Mouse (Mus musculus): ENCODE measurements around the gene Muc3a. TPM values are rescaled to one million over a fixed set of nuclear protein-coding genes. Genes with fewer than 3 reads are reported as not detected.

Muc3a gene
- total and polyA plus RNA-seq, 2 experiments from 2014 or later: 0.49 TPM; not detected in 1

DNA sequence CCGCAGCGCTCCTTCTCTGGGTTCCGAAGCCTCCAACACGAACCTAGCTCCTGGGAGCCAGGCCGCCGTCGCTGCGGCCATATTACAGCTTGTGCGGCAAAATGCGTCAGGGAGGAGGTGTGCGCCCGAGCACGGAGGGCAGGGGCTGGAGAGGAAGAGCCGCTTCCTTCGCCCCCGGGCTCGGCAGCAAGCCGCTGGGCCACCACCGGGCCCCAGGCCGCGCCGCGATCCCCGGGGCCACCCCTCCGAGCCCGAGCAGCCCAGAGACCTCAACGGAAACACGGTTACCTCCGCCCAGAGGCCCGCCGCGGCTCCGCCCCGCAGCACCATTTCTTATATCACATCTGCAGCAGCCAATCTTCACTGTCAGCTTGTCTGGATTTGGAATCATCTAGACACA, 22.9 kb downstream of the Muc3a start:
- Histone ChIP-seq H3K4me1 (ENCODE audit: insufficient read depth, low read length) (no peaks in the 10 kb centered on the region), H3K4me3 (ENCODE audit: low read length) (peak overlapping the region; percentile 42), H3K36me3 (ENCODE audit: insufficient read depth, low read length) (no peaks in the 10 kb centered on the region), H3K27me3 (ENCODE audit: insufficient read depth, low read length) (no peaks in the 10 kb centered on the region), H3K9me3 (ENCODE audit: low read length) (no peaks in the 10 kb centered on the region), H3K4me2 (ENCODE audit: low read depth, low read length) (peak overlapping the region; percentile 71), H3K27ac (0 out of 2 replicates have a peak overlapping the region, but pooled peaks have one; percentile 11), H3K9ac (replicated peaks; ENCODE audit: low read length) (peak overlapping the region; percentile 57)
- ATAC-seq (no peak), DNase-seq (ENCODE audit: low spot score) (peak; percentile 19)
- WGBS: 3% methylated on average over 29 of the region's 34 CpGs
- TF ChIP-seq CTCF (IDR thresholded peaks at IDR 0.05; ENCODE audit: low read depth): no peak

DNA sequence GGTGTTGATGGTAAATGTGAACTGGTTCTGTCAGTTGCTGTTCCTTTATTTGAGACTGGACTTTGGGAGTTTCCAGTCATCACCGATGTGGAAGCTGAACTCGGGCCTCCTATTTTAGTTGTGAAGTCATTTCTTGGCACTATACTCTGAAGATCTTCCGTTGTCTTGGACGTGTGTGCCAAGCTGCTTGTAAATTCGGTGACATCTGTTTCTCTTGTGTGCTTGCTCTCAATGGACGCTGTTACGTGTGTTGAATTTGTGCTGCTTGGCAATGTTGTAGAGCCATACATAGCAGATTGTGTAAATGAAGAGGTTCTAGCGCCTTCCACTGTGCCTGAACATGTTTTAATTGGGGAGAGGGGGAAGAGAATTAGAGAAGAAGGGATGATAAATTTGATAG, 26.8 kb downstream of the Muc3a start:
- no peak overlapping the region for H3K4me3 ChIP-seq (ENCODE audit: low read length)
- 65% methylated on average over 8 of the region's 8 CpGs for WGBS
- H3K27me3 ChIP-seq (ENCODE audit: insufficient read depth, low read length): no peaks in the 10 kb centered on the region
- H3K9me3 ChIP-seq (ENCODE audit: low read length): no peaks in the 10 kb centered on the region
- DNase-seq (ENCODE audit: low spot score) (peak; percentile 10), ATAC-seq (no peak)
- no peak for TF ChIP-seq CTCF (IDR thresholded peaks at IDR 0.05; ENCODE audit: low read depth)
- H3K4me2 ChIP-seq (ENCODE audit: low read depth, low read length): no peak overlapping the region
- no peaks in the 10 kb centered on the region for H3K4me1 ChIP-seq (ENCODE audit: insufficient read depth, low read length)
- no peak overlapping the region for H3K27ac ChIP-seq
- no peaks in the 10 kb centered on the region for H3K36me3 ChIP-seq (ENCODE audit: insufficient read depth, low read length)
- no peak overlapping the region for H3K9ac ChIP-seq (replicated peaks; ENCODE audit: low read length)

DNA sequence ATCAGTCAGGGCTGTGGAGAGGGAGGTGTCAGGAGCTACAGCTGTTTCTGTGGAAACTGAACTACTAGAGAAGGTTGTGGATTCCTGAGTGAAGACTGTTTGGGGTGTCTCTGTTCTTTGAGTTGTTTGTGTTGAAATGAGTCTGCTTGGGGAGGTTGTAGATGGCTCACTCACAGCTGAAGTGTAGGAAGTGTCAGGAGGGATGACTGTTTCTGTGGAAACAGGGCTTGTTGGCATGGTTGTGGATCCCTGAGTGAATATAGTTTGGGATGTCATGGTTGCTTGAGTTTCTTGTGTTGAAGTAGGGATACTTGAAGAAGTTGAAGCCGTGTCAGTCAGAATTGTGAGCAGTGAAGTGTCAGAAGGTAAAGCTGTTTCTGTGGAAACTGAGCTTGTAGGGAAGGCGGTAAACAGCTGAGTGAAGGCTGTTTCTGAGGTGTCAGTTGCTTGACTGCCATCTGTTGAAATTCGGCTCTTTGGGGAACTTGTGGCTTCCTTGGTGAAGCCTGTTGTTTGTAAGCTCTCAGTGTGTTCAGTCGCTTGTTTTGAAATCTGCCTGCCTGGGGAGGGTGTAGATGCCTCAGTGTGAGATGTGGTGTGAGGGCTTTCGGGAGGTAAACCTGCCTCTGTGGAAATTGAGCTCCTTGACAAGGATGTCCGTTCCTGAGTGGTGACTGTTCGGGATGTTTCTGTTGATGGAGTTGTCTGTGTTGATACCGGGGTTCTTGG, 32.4 kb downstream of the Muc3a start:
- Histone ChIP-seq H3K9ac (replicated peaks; ENCODE audit: low read length) (no peak overlapping the region), H3K36me3 (ENCODE audit: insufficient read depth, low read length) (no peaks in the 10 kb centered on the region), H3K27ac (no peak overlapping the region), H3K27me3 (ENCODE audit: insufficient read depth, low read length) (no peaks in the 10 kb centered on the region), H3K4me2 (ENCODE audit: low read depth, low read length) (no peak overlapping the region), H3K4me1 (ENCODE audit: insufficient read depth, low read length) (no peaks in the 10 kb centered on the region), H3K9me3 (ENCODE audit: low read length) (0 out of 2 replicates have a peak, but pooled peaks cover 11% of the 10 kb centered on the region), H3K4me3 (ENCODE audit: low read length) (no peak overlapping the region)
- DNase-seq (ENCODE audit: low spot score) (no peak), ATAC-seq (no peak)
- no peak for TF ChIP-seq CTCF (IDR thresholded peaks at IDR 0.05; ENCODE audit: low read depth)
- 78% methylated on average over 8 of the region's 8 CpGs for WGBS

DNA sequence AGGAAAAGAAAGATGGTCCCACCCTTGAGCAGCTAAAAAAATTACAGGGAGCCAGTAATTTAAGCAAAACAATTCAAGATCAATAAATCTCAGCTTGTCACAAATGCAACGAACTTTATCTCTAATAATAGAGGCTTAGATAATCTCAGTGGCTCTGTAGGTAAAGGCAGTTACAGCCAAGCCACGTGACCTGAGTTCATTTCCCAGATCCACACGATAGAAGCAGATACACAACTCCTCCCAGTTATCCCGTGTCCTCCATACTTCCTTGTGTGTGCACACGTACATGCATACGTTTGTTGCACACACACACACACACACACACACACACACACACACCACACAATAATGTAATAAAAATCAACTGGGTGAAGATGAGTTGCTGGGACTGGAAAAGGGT, 38.2 kb downstream of the Muc3a start:
- no peaks in the 10 kb centered on the region for H3K4me1 ChIP-seq (ENCODE audit: insufficient read depth, low read length)
- ATAC-seq (no peak), DNase-seq (ENCODE audit: low spot score) (no peak)
- no peak overlapping the region for H3K4me3 ChIP-seq (ENCODE audit: low read length)
- H3K27ac ChIP-seq: no peak overlapping the region
- H3K27me3 ChIP-seq (ENCODE audit: insufficient read depth, low read length): no peaks in the 10 kb centered on the region
- TF ChIP-seq CTCF (IDR thresholded peaks at IDR 0.05; ENCODE audit: low read depth): no peak
- 79% methylated on average over 6 of the region's 6 CpGs for WGBS
- H3K9me3 ChIP-seq (ENCODE audit: low read length): 0 out of 2 replicates have a peak, but pooled peaks cover under 1% of the 10 kb centered on the region
- no peaks in the 10 kb centered on the region for H3K36me3 ChIP-seq (ENCODE audit: insufficient read depth, low read length)
- no peak overlapping the region for H3K9ac ChIP-seq (replicated peaks; ENCODE audit: low read length)
- H3K4me2 ChIP-seq (ENCODE audit: low read depth, low read length): no peak overlapping the region

DNA sequence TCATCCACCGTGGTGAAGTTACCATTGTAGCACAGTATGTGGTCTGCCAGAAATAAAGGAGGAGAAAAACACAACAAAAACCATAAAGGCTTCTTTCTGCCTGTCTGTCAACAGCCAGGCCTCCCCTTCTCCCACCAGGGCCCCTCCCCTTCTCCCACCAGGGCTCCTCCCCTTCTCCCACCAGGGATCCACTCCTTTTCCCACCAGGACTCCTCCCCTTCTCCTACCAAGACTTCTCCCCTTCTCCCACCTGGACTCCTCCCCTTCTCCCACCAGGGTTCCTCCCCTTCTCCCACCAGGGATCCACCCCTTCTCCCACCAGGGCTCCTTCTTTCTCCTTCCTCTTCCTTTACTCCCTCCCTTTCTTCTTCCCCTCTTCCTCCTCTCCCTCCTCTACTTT, 39.6 kb downstream of the Muc3a start:
- Histone ChIP-seq H3K4me2 (ENCODE audit: low read depth, low read length) (no peak overlapping the region), H3K4me3 (ENCODE audit: low read length) (no peak overlapping the region), H3K4me1 (ENCODE audit: insufficient read depth, low read length) (no peaks in the 10 kb centered on the region), H3K36me3 (ENCODE audit: insufficient read depth, low read length) (no peaks in the 10 kb centered on the region), H3K9me3 (ENCODE audit: low read length) (no peaks in the 10 kb centered on the region), H3K9ac (replicated peaks; ENCODE audit: low read length) (no peak overlapping the region), H3K27ac (no peak overlapping the region), H3K27me3 (ENCODE audit: insufficient read depth, low read length) (no peaks in the 10 kb centered on the region)
- 0% methylated on average over 1 of the region's 1 CpGs for WGBS
- no peak for ATAC-seq
- TF ChIP-seq CTCF (IDR thresholded peaks at IDR 0.05; ENCODE audit: low read depth): no peak
- DNase-seq (ENCODE audit: low spot score): no peak

DNA sequence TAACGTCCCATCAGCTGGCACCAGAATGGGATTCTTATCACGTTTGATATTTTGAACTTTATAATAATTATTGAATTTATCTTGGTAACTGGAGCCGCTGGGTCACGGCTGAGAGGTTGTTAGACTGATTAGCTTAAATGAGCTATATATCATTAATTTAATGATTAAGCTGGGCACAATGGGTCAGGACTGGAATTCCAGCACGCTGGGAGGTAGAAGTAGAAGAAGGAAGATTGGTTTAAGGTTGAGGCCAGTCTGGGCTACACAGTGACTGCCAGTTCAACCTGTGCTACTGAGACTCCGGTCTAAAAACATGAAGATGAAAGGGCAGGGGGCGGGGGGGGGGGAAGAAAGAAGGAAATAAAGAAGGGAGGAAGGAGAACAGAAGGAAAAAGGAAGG, 40.7 kb downstream of the Muc3a start:
- no peak for ATAC-seq
- Histone ChIP-seq H3K9ac (replicated peaks; ENCODE audit: low read length) (no peak overlapping the region), H3K27me3 (ENCODE audit: insufficient read depth, low read length) (no peaks in the 10 kb centered on the region), H3K36me3 (ENCODE audit: insufficient read depth, low read length) (no peaks in the 10 kb centered on the region), H3K4me3 (ENCODE audit: low read length) (no peak overlapping the region), H3K9me3 (ENCODE audit: low read length) (no peaks in the 10 kb centered on the region), H3K4me2 (ENCODE audit: low read depth, low read length) (no peak overlapping the region), H3K27ac (no peak overlapping the region), H3K4me1 (ENCODE audit: insufficient read depth, low read length) (no peaks in the 10 kb centered on the region)
- TF ChIP-seq CTCF (IDR thresholded peaks at IDR 0.05; ENCODE audit: low read depth): no peak
- no peak for DNase-seq (ENCODE audit: low spot score)
- WGBS: 67% methylated on average over 7 of the region's 7 CpGs

DNA sequence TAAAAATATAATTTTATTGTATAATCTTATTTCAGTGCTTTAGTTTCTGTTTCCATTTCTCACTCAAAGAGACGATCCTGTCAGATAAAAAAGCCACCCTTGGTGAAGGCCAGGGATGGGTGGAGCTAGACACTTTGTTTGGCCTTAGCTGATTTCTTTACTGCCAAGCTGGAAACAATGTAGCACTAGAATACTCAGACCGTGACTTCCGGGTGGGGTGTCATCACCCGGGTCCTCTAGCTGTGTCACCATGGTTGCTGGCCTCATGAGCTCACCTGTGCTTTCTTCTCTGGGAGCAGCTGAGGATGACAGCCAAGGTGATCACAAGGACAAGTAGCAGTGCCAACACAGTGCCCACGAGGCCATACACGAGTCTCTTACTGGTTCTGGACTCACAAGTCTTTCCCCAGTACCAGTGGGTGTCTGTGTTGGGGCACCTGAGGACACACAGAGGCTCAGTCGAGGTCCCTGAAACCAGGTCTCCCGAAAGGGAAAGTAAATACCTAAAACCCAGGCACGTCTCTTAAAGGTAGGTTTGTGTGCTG, 41.3 kb downstream of the Muc3a start:
- no peak overlapping the region for H3K4me2 ChIP-seq (ENCODE audit: low read depth, low read length)
- H3K4me3 ChIP-seq (ENCODE audit: low read length): no peak overlapping the region
- no peaks in the 10 kb centered on the region for H3K9me3 ChIP-seq (ENCODE audit: low read length)
- H3K4me1 ChIP-seq (ENCODE audit: insufficient read depth, low read length): no peaks in the 10 kb centered on the region
- DNase-seq (ENCODE audit: low spot score): no peak
- H3K27me3 ChIP-seq (ENCODE audit: insufficient read depth, low read length): no peaks in the 10 kb centered on the region
- no peak overlapping the region for H3K9ac ChIP-seq (replicated peaks; ENCODE audit: low read length)
- no peak overlapping the region for H3K27ac ChIP-seq
- 72% methylated on average over 9 of the region's 9 CpGs for WGBS
- ATAC-seq: no peak
- no peak for TF ChIP-seq CTCF (IDR thresholded peaks at IDR 0.05; ENCODE audit: low read depth)
- H3K36me3 ChIP-seq (ENCODE audit: insufficient read depth, low read length): no peaks in the 10 kb centered on the region

Data from hindbrain, postnatal 0 days (tissue).